Mouse (Mus musculus) T-helper 2 cell (primary cell): ENCODE results near the gene Stab1.

ENCODE experiments used
- in situ Hi-C: fragments of 300-600 bp; cut with MboI, MseI; formaldehyde crosslinking; loops from one replicate; pipeline ENCODE4 v1.15.1; 2025; ENCODE audit warnings: high pct_unique_total_duplicates

Gene Stab1

DNA sequence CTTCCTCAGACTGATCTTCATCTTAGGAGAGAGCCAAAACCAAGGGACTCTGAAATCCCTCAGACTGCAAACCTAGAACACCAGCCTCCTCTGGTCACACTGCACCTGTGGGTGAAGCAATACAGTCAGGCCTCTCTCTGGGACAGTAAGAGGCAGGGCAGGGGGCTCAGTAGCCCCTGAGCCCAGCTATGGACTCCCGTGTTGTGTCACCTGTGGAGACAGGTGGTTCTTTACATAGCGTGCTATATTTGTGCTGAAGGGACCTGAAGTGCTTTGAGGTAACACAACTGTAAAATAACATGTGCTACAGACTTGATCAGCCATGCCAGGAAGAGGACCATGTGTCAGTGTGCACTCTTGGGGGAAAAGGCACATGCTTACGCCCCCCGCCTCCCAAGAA, 27.1 kb upstream of the Stab1 start:
- in situ Hi-C loops = no loop called here

GRCm38 (mm10) chr14:31194891-31195513, 26.6 kb upstream of the Stab1 start:
- in situ Hi-C loops = loop anchor here (5.0 kb wide), 1 partner anchor 93 kb away; no protein-coding TSS in a partner anchor

- in situ Hi-C loops = loop anchor here (5.0 kb wide), 1 partner anchor 92 kb away; no protein-coding TSS in a partner anchor
Measured at GRCm38 (mm10) chr14:31194441-31194840, 26.0 kb upstream of the Stab1 start.

DNA sequence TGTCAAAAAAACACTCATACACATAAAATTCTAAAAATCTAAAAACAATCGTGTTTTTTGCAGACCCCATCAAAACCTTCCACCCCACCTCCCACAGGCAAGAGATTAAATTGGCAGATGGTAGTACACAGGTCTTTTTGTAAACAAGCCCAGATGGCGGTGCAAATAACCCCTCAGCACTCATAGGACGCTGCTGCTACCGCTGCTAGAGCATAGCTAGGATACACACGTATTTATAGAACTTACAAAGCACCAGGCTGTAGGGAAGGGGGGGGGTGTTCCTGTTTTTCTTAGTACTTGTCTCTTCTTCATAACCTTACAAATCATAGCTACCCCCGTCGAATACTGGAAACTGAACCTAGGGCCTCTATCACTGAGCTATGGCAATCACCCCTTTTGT, 25.4 kb upstream of the Stab1 start:
- in situ Hi-C loops = loop anchor here (5.0 kb wide), 1 partner anchor 91 kb away; no protein-coding TSS in a partner anchor

- in situ Hi-C loops = loop anchor here (5.0 kb wide), 1 partner anchor 90 kb away; no protein-coding TSS in a partner anchor
Measured at GRCm38 (mm10) chr14:31191936-31192335, 23.5 kb upstream of the Stab1 start.

DNA sequence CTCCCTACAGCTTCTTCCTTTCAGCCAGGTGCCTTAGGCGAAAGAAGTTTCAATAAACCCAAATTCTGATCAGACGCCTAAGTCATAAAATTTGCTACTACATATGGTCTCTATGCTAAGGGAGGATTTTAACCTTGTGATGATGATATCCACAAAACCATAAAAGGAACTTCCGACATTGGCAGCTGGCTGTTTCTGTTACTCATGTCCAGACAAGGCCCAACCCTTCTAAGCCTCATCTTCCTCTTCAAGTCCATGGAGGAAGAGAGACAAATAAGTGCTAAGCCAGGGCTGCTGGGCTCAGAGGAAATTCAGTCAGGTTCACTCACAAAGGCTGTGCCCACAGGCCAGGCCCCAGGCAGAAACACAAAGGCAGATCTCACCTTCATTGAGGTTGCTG, 20.9 kb upstream of the Stab1 start:
- in situ Hi-C loops = no loop called here

DNA sequence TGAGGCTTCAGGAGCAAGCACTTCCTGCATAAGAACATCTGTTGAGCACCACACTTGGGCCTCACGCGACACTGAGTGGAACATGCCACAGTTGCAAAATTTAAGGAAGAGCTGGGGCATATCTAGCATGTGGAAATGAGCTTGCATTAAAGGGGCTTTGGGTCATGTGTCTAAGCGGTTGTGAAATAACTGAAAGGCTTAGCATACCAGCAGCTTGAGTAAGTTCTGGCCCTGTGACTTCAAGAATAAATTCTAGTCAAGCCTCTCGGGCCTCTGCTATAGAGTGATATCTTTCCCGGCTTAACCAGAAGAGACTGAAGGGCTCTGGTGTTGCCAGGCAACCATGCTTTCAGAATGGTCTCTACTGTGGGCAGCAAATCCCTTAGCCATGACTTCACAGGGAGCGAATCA, 20.3 kb upstream of the Stab1 start:
- in situ Hi-C loops = no loop called here

DNA sequence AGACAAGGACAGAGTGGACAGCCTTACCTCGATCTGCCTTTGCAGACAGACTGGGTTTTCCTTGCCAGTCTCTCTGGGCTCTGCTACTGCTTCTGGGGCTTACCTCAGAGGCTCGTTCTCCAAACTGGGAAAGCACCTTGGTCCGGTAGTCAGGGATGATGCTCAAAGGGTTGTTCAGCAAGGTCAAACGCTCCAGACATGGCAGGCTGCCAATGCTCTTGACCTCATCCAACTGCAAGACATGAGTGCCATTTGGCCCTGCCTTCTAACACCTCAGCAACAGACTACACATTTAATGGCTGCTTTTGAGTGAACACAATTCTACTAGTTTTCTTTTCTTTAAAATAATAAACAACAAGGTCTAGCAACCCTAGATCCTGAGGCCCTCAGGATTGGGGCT, 18.2 kb upstream of the Stab1 start:
- in situ Hi-C loops = no loop called here

DNA sequence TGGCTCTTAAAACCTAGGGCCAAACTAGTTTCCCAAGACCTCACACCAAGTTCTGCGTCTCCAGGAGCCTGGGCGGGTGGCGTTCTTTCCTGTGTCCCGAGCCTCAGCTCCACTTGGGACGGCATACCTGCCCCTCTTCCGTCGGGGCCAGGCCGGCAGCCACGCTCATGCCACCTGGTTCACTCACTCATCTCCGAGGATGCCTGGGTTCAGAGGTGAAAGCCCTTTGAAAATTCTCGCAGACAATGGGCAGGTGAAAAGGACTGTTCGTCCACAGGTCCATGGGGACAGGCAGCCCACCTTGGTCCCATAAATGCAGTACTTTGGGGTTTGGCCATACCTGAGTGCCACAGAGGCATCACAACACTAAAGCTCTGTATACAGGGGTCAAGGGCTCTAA, 15.8 kb upstream of the Stab1 start:
- in situ Hi-C loops = no loop called here

DNA sequence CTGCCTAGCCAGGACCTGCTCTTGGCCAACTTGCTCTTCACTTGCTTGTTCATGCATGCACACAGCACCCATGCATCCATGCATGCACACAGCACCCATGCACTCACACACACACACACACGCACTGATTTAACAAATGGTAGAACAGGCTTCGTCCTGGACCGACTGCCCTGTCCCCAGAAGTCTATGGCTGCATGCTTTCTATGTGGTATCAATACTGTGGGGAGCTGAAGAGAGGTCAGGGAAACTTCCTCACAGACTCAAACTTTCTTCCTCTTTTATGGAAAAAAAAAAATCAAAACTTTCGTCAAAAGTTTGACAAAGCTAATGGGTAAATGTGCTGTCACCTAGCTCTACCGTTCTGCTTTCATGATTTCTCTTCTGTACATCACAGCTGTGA, 15.1 kb upstream of the Stab1 start:
- in situ Hi-C loops = no loop called here

- in situ Hi-C loops = no loop called here
Measured at GRCm38 (mm10) chr14:31182786-31183290, 14.4 kb upstream of the Stab1 start.

DNA sequence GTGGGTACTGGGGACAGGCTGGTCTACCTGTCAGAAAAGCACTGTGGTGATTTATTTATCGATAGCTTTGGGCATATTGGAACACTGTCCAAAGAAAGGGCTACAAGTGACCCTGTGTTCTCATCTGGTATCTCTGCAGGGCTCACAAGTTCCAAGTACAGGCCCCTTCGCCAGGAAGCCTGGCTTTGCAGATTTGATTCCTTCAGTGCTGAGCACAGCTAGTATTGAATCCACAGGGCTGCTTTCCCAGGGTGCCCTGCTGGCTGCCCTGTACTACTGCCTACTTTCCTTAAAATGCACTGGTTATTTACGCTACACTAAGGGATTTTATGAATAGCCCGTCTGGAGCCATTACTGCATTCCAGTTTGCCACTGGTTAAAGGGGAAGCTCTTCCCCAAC, 13.1 kb upstream of the Stab1 start:
- in situ Hi-C loops = no loop called here

DNA sequence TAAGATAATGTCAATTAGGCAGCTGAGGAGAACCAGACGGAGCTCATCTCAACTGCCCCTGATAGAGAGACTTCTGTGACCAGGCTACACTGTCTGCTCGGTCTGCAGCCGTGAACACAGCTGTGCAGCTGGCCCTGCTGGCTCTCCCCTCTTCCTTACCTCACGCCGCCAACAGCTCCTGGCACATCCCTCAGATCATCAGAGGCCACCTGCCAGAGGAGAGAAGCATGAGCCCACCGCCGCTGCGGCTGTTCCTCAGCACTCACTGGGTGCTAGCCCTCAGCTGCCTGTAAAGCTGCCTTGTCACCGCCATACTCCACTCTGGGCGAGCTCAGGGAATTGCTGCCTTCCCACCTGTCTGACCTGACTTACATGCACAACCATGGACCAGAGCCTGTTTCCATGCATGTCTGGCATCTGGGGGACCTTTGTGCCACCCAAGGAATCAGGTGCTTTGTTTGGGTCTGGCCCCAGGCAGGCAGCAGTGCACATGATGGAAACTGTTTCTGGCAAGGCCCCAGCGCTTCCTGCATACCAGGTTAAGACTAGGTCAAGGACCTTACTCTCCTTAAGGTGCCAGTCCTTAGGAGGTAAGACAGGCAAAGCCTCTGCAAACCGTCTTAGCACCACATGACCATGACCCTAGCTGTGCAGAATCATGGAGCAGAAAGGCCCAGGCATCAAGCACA, 11.4 kb upstream of the Stab1 start:
- in situ Hi-C loops = loop anchor here (10.0 kb wide), 1 partner anchor 105 kb away; no protein-coding TSS in a partner anchor

- in situ Hi-C loops = loop anchor here (10.0 kb wide), 1 partner anchor 103 kb away; no protein-coding TSS in a partner anchor
Measured at GRCm38 (mm10) chr14:31177715-31178114, 9.3 kb upstream of the Stab1 start.

- in situ Hi-C loops = loop anchor here (10.0 kb wide), 1 partner anchor 102 kb away; no protein-coding TSS in a partner anchor
Measured at GRCm38 (mm10) chr14:31177287-31177686, 8.8 kb upstream of the Stab1 start.

GRCm38 (mm10) chr14:31173537-31173936, 5.1 kb upstream of the Stab1 start:
- in situ Hi-C loops = loop anchor here (10.0 kb wide), 1 partner anchor 99 kb away; no protein-coding TSS in a partner anchor

- in situ Hi-C loops = loop anchor here (10.0 kb wide), 1 partner anchor 98 kb away; no protein-coding TSS in a partner anchor
Measured at GRCm38 (mm10) chr14:31172781-31173455, 4.5 kb upstream of the Stab1 start.

- in situ Hi-C loops = loop anchor here (10.0 kb wide), 1 partner anchor 97 kb away; no protein-coding TSS in a partner anchor
Measured at GRCm38 (mm10) chr14:31171821-31172220, 3.4 kb upstream of the Stab1 start.

DNA sequence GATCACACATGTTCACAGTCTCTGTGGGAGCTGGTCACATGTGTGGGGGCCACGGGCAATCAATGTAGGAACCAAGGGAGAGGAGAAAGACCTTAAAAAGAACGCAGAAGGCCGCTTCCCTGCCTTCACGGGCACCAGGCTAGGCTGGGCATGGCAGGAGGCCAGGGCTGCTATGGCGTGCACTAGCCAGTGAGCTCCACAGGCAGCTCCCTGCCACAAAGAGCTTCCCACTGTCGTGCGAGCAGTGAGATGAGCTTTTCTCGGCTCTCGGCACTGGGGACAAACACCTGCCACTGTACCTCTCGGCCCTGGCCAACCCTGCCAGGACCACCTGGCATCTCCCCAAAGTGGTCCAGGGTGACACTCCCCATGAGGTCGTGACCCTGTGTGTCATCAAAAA, 2.9 kb upstream of the Stab1 start:
- in situ Hi-C loops = loop anchor here (10.0 kb wide), 1 partner anchor 97 kb away; no protein-coding TSS in a partner anchor

DNA sequence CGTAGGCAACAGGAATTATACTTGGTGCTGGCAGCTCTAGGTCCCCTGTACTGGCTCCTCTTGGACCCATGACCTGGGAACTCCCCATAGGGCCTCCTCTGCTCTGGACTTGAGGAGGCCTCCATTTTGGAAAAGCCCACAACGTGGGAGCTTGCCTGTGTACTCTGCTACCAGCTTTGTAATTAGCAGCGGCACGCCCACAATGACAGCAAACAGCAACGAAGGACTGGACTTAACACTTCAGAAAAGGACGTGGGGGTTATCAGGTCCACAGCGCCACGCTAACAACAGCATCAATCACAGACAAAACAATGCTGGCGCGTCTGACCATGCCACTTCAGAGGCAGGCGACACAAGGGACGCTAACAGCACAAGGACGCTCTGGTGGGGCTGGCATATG, 2.5 kb upstream of the Stab1 start:
- in situ Hi-C loops = loop anchor here (10.0 kb wide), 1 partner anchor 96 kb away; no protein-coding TSS in a partner anchor

DNA sequence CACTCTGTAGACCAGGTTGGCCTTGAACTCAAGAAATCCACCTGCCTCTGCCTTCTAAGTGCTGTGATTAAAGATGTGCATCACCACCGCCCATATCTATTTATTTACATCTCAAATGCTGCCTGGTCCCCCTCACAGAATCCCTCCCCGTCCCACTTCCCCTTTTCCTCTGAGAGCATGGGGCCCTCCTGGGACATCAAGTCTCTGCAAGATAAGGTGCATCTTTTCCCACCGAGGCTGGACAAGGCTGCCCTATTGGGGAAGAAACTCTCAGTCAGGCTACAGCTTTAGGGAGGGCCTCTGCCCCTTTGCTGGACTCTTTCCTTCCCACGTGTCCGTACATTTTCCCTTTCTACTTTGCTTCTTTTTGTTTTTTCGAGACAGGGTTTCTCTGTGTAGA, 1.1 kb upstream of the Stab1 start:
- in situ Hi-C loops = no loop called here

DNA sequence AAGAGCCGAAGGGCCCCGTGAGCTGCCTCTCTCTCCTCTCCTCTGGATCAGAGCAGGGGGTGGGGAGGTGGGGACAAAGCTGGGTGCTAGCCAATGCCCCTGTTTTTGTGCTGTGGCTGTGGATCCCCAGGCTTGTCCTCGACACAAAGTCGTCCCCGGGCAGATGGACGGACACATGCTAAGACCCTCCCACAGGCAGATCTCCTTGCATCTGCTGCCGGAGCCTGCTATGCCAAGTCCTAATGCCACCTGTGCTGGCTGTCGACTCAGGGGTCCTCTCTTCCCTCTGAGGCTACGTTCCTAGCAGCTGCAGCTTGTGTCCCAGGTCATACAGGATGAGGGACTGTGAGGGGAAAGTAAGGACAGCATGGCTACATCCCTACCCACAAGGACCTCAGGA, 1.6 kb downstream of the Stab1 start:
- in situ Hi-C loops = no loop called here
